Mouse (Mus musculus): ENCODE results near the gene Pde4dip.

The Pde4dip gene

GRCm38 (mm10) chr3:97801178-97801699, 87.3 kb downstream of the Pde4dip start:
- DNase-seq (ENCODE audit: low spot score) = no peak

GRCm38 (mm10) chr3:97800657-97801056, 87.8 kb downstream of the Pde4dip start:
- DNase-seq (ENCODE audit: low spot score) = no peak

GRCm38 (mm10) chr3:97800004-97800403, 88.5 kb downstream of the Pde4dip start:
- DNase-seq (ENCODE audit: low spot score) = no peak

GRCm38 (mm10) chr3:97799267-97799666, 89.2 kb downstream of the Pde4dip start:
- DNase-seq (ENCODE audit: low spot score) = no peak

DNA sequence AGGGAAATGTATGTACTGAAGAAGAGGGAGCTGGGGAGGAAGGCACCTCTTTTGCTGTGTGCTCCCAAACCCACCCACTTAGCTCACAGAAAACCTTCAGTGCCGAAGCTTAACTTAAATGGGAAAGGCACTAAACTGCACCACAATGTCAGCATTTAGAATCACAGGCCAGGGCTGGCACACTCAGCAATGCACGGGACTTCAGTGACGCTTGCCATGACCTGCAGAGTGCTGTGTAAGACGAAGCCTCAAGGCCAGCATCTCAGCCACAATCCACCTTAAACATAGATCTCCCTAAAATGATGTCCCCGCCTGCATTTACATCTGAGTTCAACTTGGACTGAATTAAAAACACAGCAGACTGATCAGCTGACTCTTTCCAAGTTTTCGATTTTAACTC, 91.1 kb downstream of the Pde4dip start:
- DNase-seq (ENCODE audit: low spot score) = no peak

DNA sequence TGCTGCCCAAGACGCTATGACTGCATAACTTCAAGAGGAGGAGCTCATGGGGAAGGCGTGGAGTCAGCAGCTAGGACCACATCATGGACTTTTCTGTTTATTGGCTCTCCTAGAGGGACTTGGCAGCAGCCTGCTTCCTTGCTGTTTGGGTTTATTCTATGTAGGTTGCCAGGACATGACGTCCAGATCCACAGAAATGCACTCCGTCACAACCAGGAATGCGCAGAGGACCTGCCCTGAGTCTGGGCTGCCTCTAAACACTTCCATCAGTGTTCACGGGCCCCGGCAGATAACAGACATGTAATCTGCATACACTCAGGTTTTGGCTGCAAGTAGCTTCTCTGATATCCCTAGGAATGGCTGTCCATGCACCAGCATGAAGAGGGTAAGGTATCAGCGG, 94.5 kb downstream of the Pde4dip start:
- no peak for DNase-seq (ENCODE audit: low spot score)

DNA sequence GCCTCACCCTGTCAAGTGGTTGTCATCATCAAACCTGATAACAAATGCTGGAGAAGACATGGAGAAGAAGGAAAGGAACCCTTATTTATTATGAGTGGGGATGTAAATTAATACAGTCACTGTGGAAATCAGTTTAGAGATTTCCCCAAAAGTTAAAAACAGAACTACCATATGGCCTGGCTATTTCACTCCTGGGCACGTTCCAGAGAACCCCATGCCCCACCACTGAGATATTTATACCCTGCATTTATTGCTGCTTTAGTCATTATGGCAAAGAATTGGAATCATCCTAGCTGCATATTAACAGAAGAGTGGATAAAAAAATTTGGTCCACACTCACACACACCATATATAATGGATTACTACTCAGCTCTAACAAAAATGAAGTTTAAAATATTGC, 98.4 kb downstream of the Pde4dip start:
- DNase-seq (ENCODE audit: low spot score) = no peak

DNA sequence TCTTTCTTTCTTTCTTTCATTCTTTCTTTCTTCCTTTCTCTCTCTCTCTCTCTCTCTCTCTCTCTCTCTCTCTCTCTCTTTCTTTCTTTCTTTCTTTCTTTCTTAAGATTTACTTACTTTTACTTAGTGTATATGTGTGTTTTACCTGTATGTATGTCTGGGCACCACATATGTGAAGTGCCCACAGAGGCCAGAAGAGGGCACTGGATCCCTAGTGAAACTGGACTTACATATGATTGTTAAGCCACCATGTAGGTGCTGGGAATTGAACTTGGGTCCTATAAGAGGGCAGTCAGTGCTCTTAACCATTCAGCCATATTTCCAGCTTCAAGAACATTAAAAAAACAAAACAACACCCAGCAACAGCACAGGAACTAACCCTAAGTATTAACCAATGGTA, 99.2 kb downstream of the Pde4dip start:
- DNase-seq (ENCODE audit: low spot score) = no peak

DNA sequence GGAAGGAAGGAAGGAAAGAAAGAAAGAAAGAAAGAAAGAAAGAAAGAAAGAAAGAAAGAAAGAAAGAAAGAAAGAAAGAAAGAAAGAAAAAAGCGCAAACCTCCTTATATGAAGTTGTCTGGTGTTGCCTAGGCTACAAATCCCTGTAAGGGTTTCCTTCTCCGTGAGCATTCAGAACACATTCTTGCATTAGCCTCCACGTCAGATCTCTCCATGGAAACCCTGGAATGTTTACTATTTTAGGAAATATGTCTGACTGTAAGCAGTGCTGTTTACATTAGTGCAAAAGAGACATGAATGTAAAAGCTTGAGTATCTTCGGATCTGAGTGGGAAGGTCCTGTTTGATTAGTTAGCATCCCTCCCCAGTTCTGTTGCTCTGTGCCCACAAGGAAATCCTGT, 112.3 kb downstream of the Pde4dip start:
- DNase-seq (ENCODE audit: low spot score) = no peak

DNA sequence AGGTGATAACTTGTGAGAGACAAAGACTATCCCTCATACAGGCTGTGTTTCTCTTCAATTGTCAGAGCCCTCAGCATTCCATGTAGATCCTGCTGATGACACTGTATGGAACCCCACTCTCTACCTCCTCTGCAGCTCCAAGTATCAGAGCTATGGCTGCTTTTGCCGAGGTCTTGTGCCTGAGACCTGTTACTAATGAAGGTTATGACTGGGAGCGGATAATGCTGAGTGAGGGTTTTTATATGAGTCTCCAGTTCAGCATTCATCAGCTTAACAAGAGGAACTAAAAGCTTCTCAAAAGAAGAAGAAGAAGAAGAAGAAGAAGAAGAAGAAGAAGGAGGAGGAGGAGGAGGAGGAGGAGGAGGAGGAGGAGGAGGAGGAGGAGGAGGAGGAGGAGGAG, 112.8 kb downstream of the Pde4dip start:
- no peak for DNase-seq (ENCODE audit: low spot score)

- no peak for DNase-seq (ENCODE audit: low spot score)
Observed at GRCm38 (mm10) chr3:97774861-97775260, 113.6 kb downstream of the Pde4dip start.

DNA sequence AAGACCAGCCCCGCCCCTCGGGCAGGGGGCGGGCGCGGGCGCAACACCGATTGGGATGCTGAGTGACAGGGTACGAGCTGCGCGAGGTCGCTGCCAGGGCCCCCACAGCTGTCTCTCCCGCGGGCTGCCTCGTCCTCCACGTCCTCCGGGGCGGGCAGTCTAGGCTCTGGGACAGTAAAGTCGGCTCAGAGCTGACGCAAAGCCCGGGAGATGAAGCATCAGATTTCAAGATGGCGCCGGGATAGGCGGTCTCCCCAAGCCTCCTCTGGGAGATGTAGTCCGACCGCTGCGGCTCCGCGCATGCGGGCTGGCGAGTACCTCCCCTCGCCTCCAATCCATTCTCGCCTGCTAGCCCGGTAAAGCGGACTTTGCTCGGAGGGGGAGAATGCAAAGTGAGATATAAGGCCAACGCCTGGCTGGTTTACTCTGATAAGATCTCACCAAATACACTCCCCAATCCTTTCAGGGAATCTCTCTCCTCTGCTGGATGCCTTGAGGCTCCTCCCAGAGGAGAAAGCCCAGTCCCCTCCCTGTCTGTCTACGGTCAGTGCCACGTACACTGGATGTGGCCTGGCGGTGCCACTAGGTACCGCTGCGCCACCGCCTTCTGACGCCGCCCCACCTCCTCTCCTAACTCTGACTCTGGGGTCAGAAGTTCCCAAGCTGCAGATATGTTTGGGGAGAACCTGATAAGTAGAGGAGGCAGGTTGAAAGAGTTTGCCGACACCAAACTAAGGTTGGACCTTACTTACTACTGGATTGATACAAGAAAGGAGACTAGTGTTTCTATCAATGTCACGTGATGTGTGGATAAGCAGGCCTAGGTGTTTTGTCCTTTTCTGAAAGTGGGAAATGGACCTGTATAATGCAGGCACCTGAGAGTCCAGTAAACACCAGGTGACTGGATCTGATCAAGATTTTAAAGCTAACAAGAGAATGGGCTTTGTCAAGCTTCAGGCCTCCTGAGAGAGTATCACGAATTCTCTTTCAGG, 120.4 kb downstream of the Pde4dip start:
- DNase-seq (ENCODE audit: low spot score) = peak; percentile 86

- no peak for DNase-seq (ENCODE audit: low spot score)
Observed at GRCm38 (mm10) chr3:97767041-97767770, 121.3 kb downstream of the Pde4dip start.

DNA sequence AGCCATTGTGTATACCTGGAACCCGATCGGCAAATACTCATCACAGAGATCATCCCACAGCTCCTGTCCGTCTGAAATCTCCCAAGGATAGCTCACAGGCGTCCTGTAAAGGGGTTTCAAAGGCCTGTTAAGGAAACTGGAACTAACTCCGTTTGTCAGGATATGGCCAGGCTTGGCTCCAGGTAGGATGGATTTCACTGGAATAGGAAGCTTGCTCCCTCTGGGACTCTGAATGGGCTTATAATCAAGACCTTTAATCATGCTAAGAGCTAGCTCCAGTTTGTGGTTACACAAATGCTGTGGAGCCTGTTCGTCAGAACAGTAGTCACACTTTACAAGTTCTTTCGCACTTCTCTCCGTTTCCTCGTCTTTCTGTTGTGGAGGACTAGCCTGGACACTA, 122.0 kb downstream of the Pde4dip start:
- DNase-seq (ENCODE audit: low spot score) = no peak

- no peak for DNase-seq (ENCODE audit: low spot score)
Observed at GRCm38 (mm10) chr3:97764152-97764551, 124.4 kb downstream of the Pde4dip start.

DNA sequence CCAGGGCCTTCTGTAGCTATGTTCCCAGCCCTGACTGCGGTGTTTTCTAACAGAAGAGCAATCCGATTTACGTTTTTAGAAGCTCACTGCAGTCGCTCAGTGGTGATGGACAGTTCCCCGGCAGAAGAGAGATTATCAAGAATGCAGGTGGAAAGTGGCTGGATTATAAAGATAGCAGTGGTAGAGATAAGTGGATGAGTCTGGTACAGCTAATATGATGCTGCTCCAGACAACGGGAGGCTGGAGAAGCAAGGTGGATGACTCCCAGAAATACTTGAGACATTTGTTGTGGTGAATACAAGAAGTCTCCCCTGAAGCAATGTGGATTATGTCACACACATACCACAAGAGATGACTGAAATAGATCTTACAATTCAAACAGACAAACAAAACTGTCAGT, 126.6 kb downstream of the Pde4dip start:
- DNase-seq (ENCODE audit: low spot score) = no peak

DNA sequence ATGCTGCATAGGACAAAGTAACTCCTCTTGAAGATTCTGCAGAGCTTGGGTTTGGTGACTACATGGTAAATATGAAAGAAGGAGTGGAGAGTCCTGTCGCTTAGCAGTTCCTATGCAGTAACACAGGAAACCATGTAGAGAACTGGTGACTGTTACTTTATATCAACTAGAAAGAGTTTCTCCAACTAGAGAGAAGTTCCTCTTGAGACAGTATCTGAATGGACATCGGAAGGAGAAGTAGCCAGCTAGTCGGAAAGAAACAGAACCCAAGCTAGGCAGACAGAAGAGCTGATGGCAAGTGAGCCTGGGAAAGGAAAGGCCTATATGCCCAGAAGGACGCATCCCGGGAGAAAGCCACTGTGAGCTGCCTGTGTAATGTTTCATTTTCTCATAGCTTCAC, 127.3 kb downstream of the Pde4dip start:
- DNase-seq (ENCODE audit: low spot score) = no peak

DNA sequence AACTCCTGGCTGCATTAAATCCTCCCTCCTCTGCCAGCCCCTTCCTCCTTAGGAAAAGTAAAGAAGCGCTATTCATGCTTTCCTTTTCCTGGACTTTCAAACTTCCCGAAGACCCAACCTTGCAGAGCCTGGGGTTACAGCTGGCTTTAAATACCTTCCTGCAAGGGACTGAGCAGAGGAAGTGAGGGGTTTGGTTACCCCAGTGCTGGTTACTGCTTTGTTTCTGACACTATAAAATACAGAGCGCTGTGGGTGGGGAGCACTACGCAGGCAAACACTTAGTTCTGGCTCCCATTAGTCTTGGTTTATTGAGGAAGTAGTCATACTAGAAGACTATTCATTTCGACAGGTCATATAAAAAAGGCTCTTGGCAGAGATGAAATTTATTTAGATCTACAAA, 128.7 kb downstream of the Pde4dip start:
- no peak for DNase-seq (ENCODE audit: low spot score)

DNA sequence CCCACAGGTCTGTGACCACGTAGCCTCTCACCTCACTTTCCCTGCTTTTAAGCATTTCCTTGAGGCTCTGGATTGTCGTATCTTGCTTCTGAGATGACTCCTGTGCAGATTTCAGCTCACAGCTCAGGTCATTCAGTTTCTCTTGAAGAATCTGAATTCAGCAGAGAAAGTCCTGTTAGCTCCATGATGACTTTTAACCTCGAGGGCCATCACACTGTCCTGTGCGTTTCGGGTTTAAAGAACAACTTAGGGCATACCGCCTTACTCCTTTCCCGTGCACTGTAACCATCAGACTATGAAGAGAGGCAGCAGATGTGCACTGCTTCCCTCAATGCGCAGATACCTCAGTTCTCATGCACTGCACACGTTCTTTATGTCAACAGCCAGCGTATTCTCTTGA, 131.0 kb downstream of the Pde4dip start:
- no peak for DNase-seq (ENCODE audit: low spot score)

DNA sequence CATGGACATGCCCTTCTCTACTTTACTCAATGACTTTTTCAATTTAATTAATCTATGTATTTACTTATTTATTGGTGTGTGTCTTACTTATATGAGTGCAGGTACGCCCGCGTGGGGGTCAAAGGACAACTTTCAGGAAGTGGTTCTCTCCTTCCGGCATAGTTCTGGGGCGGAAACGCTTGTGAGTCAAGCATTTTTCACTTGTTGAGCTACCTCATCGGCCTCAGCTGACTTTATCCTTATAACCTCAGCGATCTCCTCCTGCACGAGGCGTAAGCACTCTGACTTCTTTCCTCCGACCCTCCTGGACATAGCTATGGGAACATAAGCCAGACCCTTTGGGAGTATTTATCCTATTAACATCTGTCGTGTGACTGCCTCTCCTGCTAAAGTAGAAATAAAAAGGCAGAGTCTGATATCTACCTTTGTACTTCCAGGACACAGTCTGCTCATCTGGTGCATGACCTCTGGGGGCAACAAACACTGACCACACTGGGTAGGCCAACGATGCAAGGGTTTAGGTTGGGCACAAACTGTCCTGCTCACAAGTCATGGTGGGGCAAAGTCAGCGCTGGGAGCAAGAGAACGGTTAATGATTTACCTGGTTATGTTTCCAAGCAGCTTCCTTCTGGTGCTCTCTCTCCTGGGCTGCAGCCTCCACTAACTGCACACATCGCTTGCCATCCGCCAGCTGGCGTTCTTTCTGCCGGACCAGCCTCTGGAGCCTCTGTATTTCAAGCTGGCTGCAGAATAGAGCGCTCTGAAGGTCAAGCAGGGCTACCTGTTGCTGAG, 132.0 kb downstream of the Pde4dip start:
- DNase-seq (ENCODE audit: low spot score) = no peak

- no peak for DNase-seq (ENCODE audit: low spot score)
Observed at GRCm38 (mm10) chr3:97755411-97755810, 133.1 kb downstream of the Pde4dip start.

- no peak for DNase-seq (ENCODE audit: low spot score)
Observed at GRCm38 (mm10) chr3:97752901-97753300, 135.6 kb downstream of the Pde4dip start.

All from layer of hippocampus, adult 9-10 months (tissue).